Mouse (Mus musculus): ENCODE results near the gene Boc. TPM values are rescaled to one million over a fixed set of nuclear protein-coding genes. Genes with fewer than 3 reads are reported as not detected.
"Not testable (repeated sequence)": the region's sequence is repeated elsewhere in the genome, so short reads cannot be mapped to it uniquely, and the experiment has no call there.

The Boc gene
- total RNA-seq, 2 experiments from 2014 or later: 19.9 TPM

DNA sequence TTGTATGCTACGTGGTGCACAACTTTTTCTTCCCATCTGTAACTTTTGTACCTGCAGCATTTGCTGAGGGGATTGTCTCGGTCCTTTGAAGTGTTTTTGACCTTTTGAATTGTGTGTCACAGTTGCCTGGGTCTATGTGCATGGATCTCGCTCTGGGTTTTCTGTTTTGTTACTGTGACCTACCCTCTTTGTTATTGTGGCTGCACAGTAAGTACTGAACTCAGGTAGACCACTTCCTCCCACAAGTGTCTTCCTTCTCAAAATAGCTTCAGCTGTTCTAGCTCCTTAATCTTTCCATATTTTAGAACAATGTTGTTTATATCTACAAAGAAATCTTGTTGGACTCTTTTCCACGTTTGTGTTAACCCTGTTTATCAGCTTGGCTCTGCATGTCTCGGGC is 97.8 kb downstream of the Boc start:
- intact Hi-C loops (cut with DNase I): no loop called here
- no peak for DNase-seq (ENCODE audit: low spot score in 2 of 2)

GRCm38 (mm10) chr16:44458826-44459225 is 99.9 kb downstream of the Boc start:
- intact Hi-C loops (cut with DNase I): no loop called here
- DNase-seq (ENCODE audit: low spot score in 2 of 2): no peak

DNA sequence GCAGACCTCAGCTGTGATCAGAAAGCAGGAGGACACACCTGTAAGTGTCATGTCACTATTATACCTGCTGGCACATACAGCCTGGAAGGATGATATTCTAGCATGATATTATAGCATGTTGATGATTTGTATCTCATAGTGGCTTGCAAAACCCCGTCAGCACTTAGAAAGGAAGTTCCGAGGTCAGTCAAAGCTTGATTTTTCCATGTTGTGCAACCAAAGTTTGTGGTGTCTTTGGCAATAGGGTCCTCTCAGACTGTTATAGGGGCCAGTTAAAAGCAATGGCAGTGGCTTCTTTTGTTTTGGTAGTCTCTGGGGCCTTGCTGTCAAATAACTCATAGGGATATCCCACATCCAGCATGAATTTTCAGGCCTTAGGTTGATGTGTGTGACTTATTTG is 100.8 kb downstream of the Boc start:
- intact Hi-C loops (cut with DNase I): no loop called here
- DNase-seq (ENCODE audit: low spot score in 2 of 2): no peak

DNA sequence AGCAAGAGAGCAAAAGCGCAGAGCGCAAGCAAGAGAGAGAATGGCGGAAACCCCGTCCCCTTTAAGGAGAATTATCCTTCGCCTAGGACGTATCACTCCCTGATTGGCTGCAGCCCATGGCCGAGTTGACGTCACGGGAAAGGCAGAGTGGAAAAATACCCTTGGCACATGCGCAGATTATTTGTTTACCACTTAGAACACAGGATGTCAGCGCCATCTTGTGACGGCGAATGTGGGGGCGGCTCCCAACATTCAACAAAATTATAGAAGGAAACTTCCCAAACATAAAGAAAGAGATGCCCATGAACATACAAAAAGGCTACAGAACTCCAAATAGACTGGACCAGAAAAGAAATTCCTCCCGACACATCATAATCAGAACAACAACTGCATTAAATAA is 116.8 kb downstream of the Boc start:
- intact Hi-C loops (cut with DNase I); DNase-seq (ENCODE audit: low spot score in 2 of 2): not testable (repeated sequence)

- intact Hi-C loops (cut with DNase I): no loop called here
- no peak for DNase-seq (ENCODE audit: low spot score in 2 of 2)
These were observed 123.2 kb downstream of the Boc start for GRCm38 (mm10) chr16:44435481-44435880.

Small RNA genes lying within 50 kb of the gene (microRNA-seq; reads per million reads assigned to microRNA genes)
- 0.34 to 0.99 reads per million in 2 experiments for gene Mir3081

Other genes with a start within 250 kb of the Boc start
- gene Sidt1, start 225.7 kb downstream of the Boc start, total RNA-seq (2021): 10 to 100 TPM; 53.0 to 62.6 TPM
- gene Spice1, start 211.8 kb downstream of the Boc start, total RNA-seq (2021): 10 to 100 TPM; 18.2 to 18.4 TPM
- 1 to 10 TPM; 2.4 to 4.0 TPM for gene Cfap44, start 164.1 kb downstream of the Boc start, total RNA-seq (2021)
- 1 to 10 TPM; 5.7 to 5.9 TPM for gene Nepro, start 165.4 kb upstream of the Boc start, total RNA-seq (2021)
- 10 to 100 TPM; 23.9 to 25.3 TPM for gene Gtpbp8, start 187.5 kb upstream of the Boc start, total RNA-seq (2021)
- gene Cd200r1, start 206.8 kb upstream of the Boc start, total RNA-seq (2021): 1 to 10 TPM in 1 of 2 experiments, under 1 TPM in 1; 0.85 to 1.2 TPM

Data from left cerebral cortex, postnatal 25 days (tissue).